Mouse (Mus musculus): ENCODE results near the gene Wipi1.
"Not testable (repeated sequence)": the region's sequence is repeated elsewhere in the genome, so short reads cannot be mapped to it uniquely, and the experiment has no call there.

The Wipi1 gene

DNA sequence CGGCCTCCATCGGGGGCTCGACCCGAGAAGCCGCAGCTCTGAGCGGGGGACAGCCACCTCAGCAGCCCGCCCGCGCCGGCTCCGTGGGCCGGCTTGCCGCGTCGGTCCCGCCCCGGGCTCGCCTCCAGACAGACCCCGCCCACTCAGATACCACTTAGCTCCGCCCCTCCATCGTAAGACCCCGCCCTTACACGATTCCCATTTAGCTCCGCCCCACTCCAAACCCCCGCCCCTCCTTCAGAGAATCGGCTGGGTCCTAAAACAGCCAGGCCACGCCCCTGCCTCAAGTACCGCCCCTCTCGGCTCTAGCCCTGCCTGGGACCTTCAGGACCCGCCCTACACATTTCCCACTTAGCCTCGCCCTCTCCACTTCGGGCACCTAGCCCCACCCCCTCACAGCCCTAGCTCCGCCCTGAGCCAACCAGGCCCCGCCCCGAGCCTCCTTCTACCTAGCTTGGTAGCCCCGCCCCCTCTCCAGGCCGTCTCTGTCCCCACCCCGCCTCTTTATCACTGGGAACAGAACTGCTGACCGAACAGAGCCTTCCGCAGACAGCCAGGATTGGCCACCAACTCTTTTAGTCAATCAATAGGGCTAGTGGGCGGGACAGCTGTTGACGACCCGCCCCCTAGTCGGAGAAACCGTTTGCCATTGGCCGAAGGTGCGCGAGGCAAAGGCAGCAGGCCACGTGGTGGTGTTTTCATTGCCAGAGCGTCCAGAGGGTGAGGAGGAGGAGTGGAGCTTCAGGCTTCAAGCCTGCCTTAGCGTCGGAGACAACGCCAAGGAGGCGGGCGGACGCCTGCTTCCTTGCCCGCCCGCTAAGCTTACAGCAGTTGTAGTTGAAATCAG, at the start of gene Wipi1:
Gene Wipi1, minus strand, starts transcription at position 665 of the 847 bp plus-strand sequence.
- peak; percentile 99 for DNase-seq (ENCODE audit: low spot score in 2 of 2)

DNA sequence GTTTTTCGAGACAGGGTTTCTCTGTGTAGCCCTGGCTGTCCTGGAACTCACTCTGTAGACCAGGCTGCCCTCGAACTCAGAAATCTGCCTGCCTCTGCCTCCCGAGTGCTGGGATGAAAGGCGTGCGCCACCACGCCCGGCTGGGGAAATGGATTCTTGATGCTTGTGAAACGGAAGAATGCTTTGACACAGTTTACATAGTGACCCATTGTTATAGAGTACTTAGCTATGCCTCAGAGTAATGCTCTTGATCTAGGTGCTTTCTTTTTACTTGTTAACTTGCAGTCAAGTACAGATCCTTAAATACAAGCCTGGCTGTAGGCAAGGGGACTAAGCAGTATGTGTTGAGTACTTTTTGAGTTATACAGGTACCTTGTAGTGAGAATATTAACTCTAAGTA, 48.8 kb upstream of the Wipi1 start:
- not testable (repeated sequence) for DNase-seq (ENCODE audit: low spot score in 2 of 2)

DNA sequence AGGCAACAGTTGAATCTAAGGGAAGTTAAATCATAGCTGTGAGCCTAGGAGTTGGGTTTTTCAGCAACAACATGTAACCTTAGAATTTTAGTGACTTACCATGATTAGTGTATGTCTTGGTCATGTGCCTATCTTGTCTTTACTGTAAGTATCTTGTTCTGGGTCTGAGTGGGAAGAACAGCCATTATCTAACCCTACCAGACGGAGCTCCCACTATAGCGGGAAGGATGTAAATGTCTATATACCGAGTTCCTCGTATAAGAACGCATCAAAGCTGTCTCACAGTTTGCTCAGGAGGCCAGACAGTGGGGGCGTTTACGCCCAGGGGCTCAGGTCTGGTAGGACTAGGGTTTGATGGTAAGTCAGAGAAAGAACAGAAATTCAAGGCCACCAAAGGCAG, 44.5 kb upstream of the Wipi1 start:
- no peak for DNase-seq (ENCODE audit: low spot score in 2 of 2)

DNA sequence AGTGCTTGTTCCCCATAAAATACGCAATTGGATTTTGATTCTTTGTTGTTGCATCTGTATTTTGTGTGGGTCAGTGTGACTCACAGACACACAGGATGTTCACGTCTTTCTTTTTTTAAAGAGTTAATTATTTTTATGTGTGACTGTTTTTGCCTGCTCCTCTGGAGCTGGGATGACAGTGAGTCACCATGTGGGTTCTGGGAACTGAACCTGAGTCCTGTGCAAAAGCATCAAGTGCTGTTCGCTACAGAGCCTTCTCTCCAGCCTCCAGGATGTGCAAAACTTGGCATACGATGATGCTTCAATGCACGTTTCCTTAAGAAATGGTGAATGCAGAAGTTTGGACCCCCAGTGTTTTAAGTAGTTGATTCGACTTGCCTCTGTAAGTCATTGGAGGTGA, 42.8 kb upstream of the Wipi1 start:
- no peak for DNase-seq (ENCODE audit: low spot score in 2 of 2)

DNA sequence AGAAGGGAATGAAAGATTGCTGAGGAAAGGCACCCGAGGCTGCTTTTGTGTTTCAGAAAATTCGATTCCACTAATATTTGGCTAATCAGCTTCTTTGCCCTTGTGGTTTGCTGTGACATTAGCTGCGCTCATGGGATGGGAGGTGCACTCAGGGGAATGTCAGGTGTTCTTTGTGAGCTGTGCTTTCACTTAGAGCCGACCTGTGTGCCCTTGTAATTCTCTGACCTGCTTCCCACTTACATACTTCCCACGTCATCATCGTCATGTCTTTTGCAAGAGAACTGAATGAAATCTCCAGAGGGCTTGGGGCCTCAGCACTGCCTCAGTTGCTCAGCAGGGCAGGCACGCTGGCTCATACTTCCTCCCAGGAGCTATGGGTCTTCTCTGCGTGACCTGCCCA, 41.4 kb upstream of the Wipi1 start:
- no peak for DNase-seq (ENCODE audit: low spot score in 2 of 2)

DNA sequence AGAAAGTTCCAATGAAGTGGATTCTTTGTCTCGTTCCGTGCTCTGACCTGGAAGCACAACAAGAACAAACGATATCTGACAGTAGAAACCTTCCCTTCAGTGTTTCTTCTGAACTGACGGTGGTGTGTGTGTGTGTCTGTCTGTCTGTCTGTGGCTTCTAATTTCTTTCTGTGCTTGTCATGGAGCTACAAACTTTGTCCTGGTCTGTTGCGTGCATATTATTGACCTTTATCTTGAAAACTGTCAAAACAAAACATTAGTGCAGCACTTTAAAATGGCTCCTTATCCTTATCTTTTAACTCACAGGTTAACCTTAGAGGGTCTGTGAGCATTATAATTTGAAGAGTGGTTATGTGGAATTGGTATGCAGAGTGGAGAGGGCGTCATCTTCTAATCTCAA, 40.7 kb upstream of the Wipi1 start:
- no peak for DNase-seq (ENCODE audit: low spot score in 2 of 2)

DNA sequence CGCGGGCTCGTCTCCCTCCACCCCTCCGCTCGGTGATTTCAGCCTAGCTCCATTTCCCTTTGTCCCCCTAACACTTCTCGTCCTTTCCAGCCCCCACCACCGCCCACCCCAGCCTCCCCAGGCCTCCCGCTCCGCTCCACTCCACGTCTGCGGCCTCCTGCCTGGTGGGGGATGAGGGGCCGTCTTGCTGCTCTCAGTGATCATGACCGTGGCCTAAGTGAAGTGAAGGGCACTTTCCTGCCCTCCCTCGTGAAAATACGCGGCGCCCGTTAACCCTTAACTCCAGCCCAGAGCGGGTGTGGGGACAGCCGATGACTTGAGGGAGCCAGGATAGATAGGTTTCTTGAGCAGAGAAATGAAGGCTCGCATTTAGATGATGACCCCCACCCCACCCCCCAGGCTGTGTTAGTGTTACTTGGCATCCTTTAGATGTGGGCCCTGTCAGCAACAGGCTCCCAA, 39.8 kb upstream of the Wipi1 start:
- DNase-seq (ENCODE audit: low spot score in 2 of 2), result peak in 1 of 2 experiments; percentile 20

DNA sequence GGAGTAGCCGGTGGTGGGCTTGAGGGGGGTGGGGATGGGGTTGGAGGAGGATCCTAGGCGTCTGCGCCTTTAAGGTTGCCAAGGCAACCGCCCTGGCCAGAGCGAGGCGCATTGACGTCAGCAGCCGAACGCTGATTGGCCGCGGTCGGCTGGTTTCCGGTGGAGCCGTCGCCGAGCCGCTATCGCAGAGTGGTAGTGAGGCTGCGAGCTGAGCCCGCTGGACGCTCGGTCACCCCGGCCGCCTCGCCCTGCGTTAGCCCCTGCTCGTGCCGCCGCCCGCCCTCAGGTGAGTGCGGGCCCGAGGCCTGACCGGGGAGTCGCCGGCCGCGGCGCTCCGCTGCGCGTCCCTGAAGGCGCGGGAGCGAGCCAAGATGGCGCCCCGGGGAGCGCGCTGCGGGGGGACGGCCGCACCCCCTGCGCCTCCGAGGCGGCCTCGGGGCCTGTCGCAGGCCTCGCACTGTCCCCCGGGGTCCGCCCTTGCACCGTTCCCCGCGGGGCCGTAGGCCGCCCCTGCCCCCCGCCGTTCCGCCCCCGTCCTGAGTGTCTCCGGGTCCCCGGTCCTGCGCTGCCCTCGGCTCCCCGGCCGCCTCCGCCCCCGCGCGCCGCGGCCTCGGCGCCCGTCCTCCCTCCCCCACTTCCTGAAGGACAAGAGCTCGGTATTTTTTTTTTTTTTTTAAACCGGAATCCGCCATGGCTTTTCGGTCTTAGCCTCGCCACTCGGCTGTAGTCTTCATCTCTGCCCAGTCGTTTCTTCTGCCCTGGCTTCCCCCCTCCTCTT, 39.2 kb upstream of the Wipi1 start:
- DNase-seq (ENCODE audit: low spot score in 2 of 2), result peak; percentile 84 to 86

DNA sequence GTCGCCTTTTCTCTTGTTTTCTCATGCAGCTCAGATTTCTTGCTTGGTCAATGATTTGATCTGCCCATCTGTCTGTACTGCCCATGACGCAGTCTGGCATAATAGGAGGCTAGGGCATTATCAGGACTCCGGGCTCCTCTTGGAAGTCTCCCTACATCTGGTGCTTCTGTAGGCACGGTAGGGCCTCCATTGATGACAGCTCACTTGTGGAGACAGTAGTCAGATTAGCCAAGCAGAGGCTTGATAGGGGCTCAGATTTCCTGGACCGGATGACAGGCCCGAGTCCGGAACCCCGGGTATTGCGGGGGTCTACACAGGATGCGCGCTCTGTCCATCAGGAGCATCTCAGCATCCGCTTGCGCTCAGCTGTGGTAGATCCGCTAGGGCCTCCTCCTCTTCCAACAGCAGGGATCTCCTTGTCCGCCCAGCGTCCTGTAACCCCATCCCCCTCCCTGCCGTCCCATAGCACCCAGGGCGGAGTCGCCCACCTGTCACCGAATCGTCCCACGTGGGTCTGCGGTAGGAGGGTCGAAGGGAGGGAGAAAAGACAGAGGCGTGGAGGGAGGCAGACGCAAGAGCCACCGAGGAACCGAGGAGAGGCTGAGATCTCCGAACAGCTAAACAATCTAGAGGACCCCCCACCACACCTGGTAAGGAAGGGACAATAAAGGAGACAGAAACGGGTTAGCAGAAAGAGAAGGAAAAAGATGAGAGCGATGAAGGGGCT, 38.4 kb upstream of the Wipi1 start:
- DNase-seq (ENCODE audit: low spot score in 2 of 2), result peak; percentile 17 to 44

DNA sequence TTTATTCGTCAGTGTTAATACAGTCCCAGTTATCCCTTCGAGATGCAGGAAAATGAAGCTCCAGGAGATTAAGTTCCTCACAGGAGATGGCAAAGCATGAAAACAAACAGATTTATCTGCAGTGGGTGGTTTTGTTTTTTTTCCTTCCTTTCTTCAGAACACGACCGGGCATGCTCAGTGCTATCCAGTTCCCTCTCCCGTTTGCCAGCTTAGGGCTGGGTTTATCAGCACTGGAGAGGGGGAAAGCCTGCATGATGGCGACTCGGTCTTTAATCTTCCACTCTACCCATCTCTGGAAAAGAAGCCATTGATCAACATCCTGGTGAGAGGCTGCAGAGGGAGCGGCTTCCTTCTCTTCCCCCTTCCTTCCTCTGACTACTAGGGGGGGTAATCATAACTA, 37.4 kb upstream of the Wipi1 start, which contains the start of gene Prkar1a:
Gene Prkar1a, plus strand, starts transcription at position 200 of the 400 bp plus-strand sequence.
- DNase-seq (ENCODE audit: low spot score in 2 of 2), result no peak

DNA sequence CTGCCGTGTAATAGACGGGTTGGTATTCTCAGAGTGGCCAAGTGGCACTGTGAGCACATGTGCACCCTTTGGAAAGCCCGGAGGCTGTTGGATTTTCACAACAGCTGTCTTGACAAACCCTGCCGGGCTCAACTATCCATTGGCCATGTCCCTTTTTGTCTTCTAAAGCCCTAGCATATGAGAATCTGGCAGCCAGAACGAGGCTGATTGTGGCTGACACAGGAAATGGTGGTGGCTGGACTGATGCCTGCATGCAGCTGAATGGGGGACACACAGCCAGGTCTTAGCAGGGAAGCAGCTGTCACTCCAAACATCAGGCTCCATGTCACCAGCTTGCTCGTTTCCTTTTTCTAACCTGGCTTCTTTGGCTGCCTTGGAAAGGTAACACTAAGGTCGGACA, 36.7 kb upstream of the Wipi1 start:
- no peak for DNase-seq (ENCODE audit: low spot score in 2 of 2)

DNA sequence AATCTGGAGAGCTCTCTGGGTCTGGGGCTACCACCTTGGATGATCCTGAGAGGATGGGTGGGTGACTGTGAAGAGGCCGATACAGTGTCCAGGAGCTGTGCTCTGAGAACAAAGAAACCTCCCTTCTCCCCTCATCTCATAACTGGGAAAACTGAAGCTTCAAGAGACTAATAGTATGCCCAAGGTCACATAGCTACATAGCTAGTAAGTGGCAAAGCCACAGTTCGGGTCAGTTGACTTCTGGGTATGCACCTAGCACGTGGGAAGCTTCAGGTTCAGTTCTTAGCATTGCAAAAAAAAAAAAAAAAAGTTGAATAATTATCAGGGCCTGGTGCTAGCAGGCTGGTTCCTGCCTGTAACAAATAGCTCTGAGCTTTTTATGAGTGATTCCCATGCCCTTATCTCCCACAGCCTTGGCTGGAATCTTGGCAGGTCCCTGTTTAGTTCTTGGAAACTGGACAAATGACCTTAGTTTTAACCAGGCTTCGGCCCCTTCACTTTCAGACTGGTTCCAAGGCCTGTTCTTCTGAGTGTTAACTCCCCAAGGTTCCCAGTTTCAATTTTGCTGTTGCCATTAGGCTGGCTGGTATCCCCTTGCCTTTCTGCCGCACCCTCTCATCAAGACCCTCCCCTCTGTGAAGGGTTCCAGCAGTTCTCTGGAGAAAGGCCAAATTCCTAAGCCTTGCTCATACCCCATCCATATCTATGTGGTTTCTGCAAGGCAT, 29.9 kb upstream of the Wipi1 start:
- no peak for DNase-seq (ENCODE audit: low spot score in 2 of 2)

DNA sequence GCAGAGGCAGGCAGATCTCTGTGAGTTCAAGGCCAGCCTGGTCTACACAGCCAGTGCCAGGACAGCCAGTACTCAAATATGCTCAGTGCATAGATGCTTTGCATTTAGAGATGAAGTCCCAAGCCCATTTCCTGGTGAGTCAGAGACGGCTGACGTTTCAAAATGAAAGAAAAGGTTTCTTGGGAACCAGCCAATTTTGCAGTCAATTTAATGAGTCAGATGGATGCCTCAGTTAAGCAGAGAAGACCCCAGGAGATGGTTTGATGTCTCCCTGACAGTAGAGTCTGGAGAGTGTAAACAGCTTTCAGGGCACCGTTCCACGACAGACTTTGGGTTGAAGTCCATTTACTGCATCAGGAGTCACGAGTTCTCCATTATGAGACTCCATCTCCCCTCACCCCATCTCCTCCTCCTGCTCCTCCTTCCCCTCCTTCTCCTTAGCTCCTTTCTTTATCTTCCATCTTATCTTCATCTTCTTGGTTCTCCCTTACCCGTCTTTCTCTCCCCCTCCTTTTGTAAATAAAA, 24.2 kb upstream of the Wipi1 start:
- no peak for DNase-seq (ENCODE audit: low spot score in 2 of 2)

DNA sequence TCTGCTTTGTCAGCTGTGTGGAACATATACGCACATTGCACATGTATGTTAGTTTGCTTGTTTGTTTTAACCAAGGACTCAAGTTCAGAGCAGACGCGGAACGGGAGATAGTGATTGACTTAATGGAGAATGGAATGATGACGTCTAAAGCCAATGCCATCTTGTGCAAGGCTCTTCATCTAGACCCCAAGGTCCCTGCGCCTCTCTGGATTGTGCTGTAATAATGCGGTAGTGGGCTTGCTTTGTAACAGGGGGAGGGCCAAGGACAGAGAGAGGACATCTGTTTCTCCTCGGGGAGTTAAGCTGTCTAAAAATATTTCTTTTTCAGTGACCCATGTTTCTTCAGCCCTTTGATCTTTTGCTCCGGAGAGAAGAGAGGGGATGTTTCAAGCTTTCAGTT, 23.2 kb upstream of the Wipi1 start:
- DNase-seq (ENCODE audit: low spot score in 2 of 2), result no peak

DNA sequence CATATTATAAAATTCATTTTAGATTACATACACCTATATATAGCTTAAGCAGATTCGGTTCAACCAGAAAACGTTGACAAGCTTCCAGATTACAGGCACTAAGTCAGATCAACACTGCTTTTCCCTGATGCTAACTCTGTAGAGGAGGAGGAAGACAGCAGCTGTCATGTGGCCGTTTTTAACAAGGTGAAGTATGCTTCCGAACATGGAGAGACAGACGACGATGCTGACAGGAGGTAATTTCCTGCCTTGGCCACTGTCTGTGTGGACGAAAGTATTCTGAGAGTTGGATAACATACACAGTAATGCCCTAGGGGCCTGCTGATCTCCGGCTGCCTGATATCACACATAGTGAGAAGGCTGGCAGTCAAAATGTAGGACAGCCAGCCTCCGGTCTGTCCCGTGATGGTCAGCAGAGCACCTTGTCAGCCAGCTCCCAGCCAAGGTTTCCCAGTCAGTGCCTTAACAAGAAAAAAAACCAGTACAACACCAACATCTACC, 17.3 kb upstream of the Wipi1 start:
- DNase-seq (ENCODE audit: low spot score in 2 of 2), result no peak

DNA sequence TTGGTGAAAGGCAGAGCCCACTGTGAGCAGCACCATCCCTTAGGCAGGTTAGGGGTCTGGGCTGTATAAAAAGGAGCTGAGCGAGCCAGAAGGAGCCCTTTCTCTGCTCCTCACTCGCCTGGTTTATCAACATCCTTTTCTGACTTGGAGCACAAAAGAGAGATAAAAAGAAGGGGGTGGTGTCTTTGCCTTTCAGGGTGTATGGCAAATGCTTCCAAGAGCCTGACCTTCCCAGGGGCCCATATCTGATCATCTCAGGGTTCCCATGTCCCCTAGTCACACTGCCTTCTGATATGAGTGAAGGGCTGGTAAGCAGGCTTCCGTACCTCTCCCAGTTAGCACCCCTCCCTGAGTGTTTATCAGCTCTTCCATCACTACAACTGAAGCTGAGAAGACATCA, 16.3 kb upstream of the Wipi1 start:
- no peak for DNase-seq (ENCODE audit: low spot score in 2 of 2)

DNA sequence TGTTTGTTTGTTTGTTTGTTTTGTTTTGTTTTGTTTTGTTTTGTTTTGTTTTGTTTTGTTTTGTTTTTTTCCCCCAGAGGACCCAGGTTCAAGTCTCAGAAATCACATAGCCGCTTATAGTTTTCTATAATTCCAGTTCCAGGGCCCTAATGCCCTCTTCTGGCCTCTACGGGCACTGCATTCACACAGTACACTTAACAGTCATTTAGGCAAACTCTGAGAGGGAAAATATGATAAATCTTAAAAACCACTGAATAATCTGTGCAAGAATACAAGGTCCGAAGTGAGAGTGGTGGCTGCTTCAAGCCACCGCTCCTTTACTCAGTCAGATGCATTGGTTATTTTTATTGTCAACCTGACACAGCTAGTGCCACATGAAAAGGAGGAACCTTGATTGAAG, 15.9 kb upstream of the Wipi1 start:
- no peak for DNase-seq (ENCODE audit: low spot score in 2 of 2)

DNA sequence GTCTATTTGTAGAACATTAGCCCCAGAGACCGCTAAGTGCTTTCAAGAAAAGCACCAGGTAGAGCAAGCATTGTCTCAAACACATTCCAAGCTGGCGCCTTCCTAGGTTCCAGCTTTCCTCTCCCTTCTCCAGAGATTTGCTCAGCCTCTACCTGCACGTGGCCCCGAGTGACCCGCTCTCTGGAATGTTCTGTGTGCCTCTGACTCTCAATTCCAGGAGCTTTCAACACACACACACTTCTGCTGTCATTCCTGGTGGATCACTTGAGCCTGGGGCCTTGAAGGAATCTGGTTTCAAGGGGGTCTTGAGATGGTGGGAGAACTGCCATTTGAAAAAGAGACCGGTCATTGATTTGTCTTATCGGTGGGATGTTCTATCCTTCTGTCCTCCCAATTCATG, 11.5 kb upstream of the Wipi1 start:
- DNase-seq (ENCODE audit: low spot score in 2 of 2), result no peak

DNA sequence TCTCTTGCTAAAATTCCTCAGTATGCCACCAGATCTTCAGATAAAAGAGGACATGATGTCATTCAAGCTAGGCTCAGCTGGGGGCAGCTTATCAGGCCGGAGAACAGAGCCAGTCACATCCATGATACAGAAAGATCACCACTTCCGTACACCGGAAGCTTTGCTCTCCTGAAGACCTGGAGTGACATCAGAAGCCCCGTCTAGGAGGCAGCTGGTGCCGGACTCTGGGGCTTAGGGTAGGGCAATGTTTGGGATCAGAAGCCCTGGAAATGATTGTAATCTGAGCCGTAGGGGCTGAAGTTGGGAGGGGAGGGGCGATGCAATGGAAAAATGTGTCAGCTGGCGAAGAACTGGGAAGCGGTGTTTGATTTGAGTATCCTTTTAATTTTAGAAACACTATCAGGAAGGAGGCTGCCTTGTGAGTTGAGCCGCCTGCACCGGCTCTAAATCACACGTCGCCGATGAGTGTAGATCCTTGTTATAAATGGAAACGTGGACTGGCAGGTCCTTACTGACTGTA, 10.8 kb upstream of the Wipi1 start:
- no peak for DNase-seq (ENCODE audit: low spot score in 2 of 2)

DNA sequence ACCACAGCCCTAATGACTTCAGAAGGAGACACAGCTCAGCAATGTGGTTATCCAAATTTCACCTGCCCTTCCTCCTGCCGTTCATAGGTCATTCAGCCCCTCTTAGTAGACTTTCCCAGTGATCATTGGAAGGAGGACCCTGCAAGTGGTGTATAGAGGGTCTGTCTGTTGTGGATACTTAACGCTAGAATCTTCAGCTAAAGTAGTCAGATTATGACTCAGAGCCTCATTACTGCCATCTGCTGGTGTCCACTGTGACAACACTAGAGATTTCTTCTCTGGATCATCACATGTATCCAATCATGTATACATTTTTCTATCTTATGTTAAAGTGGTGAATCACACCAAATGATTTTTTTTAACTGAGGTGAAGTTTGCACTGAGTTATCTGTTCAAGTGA, 9.4 kb upstream of the Wipi1 start:
- DNase-seq (ENCODE audit: low spot score in 2 of 2), result peak in 1 of 2 experiments; percentile 34

DNA sequence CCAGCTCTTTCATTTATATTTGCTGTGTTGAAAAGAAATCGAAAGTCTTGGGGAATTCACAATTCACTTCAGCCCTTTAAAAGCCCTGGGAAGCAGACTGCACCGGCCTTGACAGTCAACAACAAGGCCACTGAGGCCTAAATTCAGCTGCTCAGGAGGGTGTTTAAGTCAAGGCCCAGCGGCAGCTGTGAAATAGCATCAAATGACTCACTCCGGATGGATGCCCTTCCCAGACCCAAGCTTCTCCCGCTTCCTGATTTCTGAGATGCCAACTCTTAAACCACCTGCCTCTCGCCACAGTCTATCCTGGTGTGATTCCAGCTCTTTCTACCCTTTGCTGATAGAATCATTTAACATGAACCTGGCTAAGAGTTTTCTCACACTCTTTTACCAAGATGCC, 8.6 kb upstream of the Wipi1 start:
- no peak for DNase-seq (ENCODE audit: low spot score in 2 of 2)
